Mouse (Mus musculus) 416B (cell line): ENCODE data around the gene Kank1.
A peak's percentile ranks its signal among the peaks of the same experiment; 100 is the strongest.

Source experiments
- DNase-seq: peaks from one replicate; pipeline ENCODE4 v3.0.0; 2011; ENCODE audit warnings: low read depth

The Kank1 gene

DNA sequence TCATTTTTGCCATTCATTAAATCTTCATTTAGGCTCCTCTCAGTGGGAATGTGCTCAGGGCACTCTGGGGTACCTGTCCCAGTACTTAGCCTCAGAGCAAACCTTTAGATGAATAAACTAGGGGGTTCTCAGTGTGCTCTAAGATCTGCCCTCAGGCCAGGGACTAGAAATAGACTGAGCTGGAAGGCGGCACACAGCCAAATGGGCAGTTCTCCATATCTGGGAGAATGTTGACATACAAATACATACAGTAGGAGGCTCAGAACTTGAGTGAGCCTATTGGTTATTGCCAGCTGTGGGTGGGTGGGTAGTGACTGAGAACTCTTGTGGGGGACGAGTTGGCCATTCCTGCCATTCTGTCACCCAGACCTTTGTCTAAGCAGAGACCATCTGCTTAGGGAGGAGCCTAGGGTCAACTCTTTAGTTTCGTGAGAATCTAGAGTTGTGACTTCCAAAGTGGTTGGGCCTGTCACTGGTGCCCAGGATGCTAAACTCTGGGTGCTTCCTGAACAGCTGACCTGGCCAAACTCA, 14.9 kb downstream of the Kank1 start:
- no peak for DNase-seq

DNA sequence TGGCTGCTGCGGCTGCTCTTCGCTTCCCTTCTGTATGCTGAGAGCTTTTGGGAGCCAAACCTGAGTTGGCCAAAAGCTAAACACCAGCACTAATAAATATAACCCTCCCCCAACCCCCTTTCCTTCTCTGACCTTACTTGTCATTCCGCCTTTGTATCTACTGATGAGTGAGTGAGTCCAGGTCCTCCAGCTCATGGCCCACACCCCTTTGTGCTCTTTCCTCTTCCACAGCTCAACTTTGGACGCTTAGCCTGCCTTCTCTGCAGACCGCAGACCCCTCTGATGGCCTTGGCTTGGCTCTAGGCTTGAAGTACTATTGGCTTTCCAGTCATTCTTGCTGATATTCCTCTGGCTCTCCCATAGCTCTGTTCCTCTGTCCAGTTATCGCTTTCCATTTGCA, 16.4 kb downstream of the Kank1 start:
- DNase-seq, result no peak

DNA sequence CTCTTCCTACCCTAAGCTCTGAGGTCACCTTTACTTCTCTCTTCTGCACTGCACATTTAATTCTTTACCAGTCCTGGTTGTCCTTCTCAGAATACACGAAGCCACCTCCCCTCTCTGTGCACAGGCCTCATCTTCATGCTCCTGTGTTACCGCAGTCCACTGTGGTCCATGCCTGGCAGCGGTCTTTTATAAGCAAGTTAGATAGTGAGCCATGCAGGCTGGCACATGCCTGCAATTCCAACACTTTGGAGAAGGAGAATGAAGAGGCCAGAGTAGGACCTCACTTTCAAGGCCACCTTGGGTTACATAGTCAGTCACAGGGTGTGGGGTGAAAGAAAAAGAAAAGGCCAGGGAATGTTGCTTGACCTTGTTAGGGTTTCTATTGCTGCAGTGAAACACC, 16.9 kb downstream of the Kank1 start:
- no peak for DNase-seq

DNA sequence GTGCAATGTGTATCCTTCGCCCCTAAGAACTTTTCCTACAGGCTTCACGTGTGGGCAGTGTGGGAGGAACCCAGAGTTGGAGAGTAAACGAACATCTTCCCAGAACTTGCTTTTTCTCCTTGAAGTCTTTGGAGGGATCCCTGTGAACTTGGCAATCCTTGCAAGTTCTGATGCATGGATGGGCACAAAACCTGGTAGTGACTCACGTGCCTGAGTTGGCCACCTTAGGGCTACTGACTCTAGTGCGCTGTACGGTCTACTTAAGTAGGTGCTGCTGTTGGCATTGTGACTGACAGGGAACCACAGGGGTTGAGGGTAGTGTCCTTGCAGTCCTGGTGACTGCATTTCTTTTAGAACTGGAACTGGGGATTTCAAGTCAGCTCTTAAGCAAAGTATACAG, 21.5 kb downstream of the Kank1 start:
- DNase-seq, result no peak

DNA sequence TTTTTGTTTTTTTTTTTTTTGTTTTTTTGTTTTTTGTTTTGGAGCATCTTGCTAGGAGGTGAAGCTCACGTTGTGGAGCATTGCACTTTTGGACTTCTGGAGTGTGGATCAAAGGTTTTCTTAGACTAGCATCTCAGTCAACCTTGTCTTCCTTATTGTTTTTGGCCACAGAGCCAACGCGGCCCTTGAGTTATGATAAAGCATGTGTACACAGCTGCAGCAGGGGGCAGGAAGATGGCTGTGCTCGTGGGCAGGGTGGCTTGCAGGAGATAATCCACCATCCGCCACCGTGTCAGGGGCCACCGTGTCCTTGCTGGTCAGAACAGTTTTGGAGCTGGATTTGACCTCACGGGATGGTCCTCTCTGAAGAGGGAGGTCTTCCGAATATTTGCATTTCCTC, 29.4 kb downstream of the Kank1 start:
- no peak for DNase-seq

DNA sequence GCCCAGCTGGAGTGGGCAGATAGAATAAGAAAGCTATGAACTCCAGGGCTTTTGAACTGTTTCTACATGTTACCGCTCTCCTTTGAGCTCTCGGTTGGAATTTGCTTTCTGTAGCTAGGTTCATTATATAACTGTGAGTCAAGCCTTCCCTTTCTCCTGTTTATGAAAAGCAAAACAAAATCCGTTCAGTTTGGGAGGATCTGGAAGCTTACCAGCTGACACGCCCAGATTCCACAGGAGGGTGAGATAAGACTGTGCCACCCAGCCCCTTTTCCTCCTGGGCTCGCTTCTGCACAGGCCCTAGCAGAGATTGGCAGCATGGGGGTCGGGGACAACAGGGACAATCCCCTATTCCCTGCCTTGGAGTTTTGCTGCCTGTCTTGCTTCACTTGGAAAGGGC, 30.5 kb downstream of the Kank1 start:
- DNase-seq, result no peak

DNA sequence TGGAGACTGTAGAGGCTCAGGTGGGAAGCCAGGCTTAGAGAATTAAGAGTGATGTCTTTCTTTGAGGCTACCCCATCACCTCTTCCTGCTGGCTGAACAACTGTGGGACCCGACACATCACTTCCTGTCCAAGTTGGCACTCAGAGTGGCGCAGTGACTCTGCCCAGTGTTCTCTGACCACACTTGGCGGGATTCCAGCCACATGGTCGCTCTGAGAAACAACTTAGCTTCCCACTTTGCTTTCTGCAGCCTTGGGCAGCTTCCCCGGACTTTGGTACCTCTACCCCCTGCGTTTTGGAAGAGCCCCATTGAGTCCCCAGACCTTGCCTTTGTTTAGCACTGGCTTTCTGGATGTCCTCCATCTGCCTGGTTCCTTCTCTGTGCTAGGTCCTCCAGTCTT, 31.8 kb downstream of the Kank1 start:
- peak; percentile 77 for DNase-seq

DNA sequence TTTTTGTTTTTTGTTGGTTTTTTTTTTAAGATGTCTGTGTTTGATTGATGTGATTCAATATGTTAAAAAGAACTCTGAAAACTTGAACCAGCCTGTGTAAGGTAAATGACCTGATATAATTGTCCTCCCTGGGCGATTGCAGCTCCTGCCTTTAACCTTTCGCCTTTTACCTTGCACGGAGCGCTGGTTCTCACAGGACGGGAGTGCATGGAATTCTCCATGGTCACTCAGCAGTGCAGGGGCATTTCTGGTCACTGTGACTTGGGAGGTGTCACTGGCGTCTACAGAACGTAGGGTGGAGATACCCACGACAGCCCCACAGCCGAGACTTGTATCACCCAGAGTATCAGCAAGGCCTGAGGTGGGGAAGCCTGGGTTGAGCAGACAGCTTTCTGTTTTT, 34.8 kb downstream of the Kank1 start:
- no peak for DNase-seq

DNA sequence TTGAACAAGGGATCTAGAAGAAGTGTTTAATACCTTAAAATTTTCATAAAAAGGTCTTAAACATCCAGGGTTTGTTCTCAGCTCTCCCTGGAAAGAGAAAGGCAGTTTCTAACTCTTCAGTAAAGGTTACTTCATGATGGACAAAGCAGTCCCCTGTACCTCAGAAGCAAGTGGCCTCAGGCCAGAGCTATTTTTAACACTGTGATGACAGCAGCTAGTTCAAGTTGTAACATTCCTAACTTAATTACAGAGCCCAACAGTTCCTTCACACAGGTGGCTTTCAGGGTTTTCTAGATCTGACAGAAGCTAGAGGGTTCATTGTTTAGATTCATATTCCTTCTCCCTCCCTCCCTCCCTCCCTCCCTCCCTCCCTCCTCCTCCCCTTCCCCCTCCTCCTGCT, 36.4 kb downstream of the Kank1 start:
- no peak for DNase-seq

DNA sequence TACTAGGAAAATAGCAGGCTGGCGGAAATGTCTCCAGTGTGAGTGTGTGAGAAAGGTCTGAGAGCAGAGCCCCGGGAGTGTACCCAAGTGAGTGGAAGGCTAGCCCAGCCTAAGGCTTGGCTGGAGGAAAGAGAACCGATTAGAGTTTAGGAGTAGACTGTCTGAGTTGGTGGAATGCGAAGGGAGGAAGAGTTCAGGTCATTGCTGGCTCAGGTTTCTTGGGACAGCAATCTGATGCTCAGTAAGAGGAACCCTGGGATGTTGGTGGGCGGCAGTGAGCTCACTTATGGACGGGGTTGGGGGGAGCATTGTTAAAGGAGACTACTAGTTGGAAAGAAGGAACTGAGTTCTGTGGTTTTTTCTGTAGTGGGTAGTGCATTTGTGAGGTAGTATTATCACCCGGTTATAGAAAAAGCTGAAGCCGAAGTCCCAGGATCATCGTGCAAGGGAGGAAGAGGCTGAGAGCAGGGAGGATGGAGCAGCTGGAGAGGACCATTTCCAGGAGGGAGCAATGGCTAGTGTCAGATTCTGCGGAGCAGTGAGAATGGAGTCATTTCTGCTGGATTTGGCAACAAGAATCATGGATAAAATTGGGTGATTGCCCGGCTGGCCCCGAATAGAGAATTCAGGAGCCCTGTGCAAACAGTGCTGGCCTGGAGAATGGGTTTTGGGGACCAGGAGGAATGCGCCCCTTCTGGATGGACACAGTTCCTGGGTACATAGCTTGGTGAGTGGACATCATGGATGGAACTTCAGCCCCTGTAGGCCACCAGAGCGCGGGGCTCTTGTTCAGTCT, 40.0 kb downstream of the Kank1 start:
- DNase-seq, result no peak

DNA sequence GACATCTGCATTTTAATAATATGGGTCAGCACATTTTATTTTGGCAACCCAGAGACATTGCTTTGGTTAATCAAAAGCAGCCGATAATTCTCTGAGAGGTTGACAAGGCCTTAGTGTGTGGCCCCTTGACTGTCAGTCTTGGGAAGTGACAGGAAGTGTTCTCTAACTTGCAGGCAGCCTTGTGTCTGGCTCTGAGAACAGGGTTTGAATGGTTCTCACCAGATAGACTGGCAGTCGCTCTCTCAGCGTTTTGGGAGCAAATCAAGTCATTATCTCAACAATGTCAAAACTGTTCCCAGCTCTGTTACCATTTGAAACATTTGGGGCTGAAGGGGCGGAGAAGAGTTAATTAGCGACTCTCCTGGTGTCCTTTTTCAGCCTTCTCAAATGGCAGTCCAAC, 41.0 kb downstream of the Kank1 start:
- DNase-seq, result no peak

DNA sequence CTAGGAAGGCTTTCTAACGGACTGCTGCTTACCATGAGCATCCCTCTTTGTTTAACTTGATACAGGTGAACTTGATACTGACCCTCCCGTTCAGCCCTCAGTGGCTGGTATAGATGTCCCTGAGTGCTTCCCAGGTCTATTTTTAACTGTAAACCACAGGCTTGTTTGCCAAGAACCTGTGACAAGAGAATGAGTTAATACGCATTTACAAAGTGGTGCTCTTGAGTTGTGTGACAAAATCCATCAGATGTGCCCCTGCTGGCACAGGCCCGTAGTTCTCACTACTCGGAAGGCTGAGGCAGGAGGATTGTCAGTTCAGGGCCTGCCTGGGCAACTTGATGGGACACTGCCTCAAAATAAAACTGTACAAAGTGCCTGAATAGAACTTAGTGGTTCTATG, 42.8 kb downstream of the Kank1 start:
- DNase-seq, result no peak

DNA sequence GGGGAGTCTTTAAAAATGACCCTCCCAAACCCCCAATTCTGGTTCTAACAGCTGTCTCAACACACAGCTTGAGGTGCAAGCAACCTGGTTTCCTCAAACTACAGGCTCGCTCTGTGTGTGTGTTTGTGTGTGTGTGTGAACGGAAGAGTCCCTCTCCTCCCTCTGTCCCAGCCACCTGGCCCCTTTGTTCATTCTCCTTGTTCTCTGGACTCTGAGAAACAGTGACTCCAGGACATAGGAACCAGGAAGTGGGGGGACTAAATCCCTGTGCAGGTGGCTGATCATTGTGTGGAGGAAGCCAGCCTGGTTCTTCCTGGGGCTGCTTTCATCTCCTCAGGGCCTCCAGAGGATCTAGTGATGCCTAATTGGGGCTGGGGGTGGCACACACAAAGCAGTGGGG, 46.9 kb downstream of the Kank1 start:
- no peak for DNase-seq

DNA sequence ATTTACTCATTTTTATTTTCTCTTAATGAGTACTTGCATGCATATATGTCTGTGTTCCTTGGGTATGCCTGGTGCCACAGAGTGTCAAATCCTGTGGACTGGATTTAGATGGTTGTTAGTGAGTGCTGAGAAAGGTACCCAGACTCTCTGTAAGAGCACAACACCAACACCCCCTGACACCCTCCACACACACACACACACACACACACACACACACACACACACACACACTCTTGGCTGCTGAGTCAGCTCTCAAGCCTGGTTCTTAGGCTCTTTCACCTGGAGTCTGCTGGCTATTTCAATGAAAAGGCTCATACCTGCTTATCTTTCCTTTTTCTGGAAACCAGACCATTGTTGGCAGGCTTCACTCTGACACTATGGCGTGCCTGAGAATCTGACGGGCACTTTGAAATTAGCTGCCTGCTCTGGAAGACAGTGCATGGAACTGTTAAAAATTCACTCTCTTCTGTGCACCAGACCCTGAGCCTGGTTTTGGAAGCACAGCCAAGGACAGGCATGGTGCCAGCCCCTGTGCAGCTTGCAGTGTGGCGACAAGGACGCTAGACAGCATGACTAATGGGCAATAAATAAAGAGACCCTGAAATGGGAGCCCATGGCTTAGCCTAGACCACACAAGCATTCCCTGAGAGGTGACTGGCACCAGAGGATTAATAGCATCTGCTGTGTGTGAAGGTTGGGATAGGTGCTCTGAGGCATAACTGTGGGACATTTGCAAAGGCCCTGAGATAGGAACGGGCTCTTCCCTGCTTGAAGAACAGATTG, 49.2 kb downstream of the Kank1 start:
- DNase-seq, result no peak

DNA sequence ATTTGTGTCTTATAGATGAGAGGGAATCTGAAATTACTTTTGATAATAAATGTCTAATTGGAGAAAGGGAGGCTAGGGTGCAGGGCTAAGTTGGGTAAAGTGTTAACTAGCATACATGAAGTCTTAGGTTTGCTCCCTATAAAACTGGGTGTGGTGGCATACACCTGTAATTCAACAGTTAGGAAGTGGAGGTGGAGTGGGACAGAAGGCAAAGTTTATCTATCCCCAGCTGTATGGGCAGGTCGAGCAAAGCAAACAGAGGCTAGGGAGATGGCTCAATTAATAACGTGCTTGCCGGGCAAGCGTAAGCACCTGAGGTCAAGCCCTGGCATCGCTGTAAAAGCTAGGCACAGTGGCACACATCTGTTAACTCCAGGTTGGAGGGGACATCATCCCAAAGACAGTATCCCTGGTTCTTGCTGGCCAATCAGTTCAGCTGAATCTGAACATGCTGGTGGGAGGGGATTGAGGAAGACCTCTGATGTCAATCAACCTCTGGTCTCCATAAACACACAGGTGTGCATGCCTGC, 54.3 kb downstream of the Kank1 start:
- DNase-seq, result no peak

DNA sequence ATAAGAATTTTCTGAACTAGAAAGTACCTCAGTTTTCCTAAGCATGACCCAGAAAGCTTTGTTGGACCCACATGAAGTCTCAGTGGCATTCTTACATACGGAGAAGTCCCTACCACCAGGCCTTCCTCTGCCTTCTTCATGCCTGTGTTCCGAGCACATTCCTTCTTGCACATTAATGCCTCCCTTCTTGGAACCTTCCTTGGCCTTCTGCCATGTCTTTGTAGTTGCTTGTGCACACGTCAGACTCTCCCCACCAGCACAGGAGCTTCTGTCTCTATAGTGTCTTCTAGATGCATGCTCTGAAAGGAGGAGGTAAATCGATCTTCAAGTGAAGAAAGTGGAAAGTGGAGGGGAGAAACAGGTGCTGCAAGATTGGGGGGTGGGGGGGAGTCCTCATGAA, 58.4 kb downstream of the Kank1 start:
- DNase-seq, result no peak

DNA sequence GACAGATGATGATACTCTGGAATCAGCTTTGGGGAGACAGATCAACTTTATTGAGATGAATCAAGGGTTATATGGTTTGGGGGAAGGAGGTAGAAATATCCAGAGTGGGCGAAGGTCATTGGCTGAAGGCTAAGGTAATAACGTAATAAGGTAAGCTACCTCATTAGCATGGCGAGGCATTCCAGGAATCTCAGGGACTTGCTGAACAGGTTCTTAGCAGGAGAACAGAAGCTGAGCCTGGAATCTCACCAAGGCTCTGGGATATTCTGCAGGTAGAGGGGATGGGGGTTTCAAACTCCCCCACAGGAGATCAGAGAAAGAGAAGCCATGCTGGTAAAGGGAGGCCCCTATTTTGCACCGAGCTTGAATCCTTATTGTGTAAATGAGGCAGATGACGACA, 60.5 kb downstream of the Kank1 start:
- DNase-seq, result no peak

DNA sequence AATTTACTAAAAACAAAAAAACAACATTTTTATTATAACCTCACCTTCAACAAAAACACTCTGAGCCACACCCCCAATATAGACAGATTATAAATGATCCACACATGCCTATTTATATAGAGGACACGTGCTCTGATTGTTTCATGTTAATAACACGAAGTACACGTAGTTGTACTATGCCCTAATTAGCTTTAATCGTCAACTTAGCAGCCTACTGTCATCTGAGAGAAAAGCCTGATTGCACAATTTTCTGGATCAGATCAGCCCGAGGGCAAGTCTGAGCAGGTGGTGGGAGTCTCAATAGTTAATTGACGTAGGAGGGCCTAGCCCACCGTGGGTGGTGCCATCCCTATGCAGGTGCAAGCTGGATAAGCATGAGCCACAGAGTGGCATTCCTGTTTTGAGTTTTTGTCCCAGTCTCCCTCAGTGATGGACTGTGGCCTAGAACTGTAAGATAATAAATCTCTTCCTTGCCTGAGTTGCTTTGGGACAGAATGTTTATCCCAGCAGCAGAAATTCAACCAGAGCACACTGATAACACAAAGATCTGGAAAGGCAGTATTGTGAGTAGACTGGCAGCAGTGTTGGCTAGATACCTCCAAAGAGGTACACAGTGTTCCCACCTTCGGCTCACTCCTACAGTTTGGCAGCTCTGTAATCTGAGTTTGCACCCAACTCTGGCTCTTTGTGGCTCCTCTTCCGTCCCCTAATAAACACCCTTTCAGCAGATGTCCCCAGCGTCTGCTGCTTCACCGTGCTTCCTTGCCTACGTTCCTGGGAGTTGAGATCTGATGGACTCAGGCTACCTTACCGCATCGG, 63.3 kb downstream of the Kank1 start:
- DNase-seq, result no peak

DNA sequence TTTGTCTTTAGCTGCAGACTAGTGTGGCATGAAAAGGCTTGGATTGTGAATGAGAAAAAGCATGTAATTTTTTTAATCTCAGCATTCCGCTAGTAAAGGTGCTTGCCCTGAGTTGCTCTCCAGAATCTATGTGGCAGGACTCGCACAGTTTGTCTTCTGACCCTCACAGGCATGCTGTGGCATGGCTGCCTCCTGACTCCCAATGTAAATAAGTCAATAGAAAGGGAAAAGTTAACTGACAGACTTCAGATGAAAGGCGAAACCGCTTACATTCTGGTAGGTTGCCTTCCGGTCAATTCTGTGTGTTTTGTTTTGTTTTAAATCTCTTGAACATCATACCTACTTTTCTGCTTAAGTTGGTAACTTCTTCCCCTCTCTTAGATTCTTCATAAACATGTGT, 64.4 kb downstream of the Kank1 start:
- no peak for DNase-seq

DNA sequence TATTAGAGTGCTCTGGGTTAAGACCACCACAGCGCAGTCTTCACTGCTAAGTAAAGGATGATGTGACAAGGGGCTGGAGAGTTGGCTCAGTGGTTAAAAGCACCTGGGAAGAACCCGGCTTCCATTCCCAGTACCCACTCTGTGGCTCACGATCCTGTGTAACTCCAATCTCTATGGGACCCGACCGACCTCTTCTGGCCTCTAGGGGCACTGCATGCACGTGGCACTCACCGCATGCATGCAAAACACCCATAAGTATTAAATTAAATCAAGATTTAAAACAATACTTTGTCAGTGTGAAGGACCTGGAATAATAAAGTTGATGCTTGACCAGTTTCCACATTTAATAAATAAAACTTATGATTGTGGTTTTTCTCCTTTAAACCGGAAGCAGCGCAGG, 69.5 kb downstream of the Kank1 start:
- peak; percentile 23 for DNase-seq

DNA sequence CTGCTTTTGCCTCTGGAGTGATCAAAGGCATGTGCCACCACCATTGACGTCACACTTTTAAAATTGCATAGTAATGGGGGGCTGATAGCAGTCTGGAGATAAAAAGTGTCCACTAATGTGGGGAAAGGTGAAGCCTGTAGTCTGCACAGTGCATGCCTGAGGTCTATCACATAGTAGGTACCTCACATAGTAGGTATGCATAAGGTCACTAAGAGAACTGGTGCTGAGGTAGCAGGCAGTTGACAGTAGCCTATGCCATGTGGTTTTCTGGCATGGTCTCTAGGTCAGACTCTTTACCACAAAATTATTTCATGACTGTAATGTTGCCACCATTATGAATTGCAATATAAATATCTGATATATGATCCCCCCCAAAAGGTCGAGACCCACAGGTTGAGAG, 71.4 kb downstream of the Kank1 start:
- DNase-seq, result no peak

DNA sequence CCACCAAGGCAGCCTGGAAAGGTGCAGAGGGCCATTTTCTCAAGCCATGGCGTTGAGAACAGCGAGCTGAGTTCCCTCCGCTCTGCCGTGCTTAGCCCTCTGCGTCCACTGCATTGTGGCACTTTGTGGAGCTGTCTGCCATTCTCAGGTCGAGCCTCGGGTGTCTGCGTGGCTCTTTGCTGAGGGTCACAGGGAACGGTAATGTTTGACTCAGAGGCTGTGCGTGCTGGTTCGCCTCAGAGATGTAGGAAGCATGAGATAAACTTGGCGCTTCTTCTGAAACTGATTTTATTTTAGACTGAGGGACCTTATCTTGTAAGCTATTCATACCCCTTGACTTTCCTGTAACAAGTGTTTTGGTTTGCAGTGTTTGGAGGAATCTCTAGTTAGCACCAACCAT, 72.0 kb downstream of the Kank1 start:
- no peak for DNase-seq
